Mouse (Mus musculus) cerebellum, postnatal 10 days (tissue): ENCODE measurements around the gene Anxa5.

ENCODE experiments used
- DNase-seq, 2 experiments: peaks; one replicate each; pipeline ENCODE4 v3.0.0; 2021; ENCODE audit warnings: mixed read lengths in 2 of 2

Gene Anxa5

DNA sequence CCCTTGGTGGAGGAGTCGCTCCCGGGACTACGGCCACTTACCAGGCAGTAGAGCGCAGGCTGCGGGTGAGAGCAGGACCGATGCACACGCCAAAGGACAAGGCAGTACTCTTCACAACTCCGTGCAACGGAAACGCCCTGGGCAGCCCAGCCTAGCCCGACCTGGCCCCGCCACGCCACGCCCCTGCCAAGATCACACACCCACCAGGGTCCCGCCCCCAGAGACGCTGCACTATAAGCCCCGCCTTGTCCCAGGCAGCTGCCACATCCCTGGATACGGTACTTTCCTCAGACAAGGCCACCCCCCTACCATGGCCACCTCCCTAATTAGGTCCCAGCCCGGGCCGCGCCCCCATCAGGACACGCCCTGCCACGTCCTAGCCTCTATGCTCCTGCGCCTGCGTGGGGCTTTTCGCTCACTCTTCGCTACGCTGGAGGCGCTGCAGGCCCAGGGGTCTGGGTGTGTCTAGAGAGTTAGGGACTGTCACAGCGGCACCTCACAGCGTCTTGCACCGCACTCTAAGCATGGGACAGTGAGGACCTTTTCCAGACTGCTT, at the start of gene Anxa5, which contains the start of gene 1810062G17Rik:
TSS of gene Anxa5 (minus strand) at position 363 of the 556 bp plus-strand sequence.
TSS of gene 1810062G17Rik (plus strand) at position 406 of the 556 bp plus-strand sequence.
- peak; percentile 85 to 91 for DNase-seq

DNA sequence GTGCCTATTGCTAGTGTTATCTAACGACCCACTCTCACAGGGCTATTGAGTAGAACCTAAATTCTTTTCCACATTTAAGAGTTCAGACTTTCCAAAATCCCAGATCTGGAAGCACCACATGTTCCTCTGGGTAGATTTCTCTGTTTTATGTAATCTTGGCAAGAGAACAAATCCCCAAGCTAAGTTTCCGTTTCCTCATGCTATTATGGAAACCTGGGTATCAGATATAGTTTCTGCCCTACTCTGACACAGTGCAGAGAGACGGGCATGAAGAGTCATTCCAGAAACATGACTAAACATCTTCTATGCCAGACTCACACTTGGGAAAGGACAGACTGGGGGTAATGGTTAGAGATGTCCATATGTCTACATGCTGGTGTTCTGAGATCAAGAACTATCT, 48.8 kb upstream of the Anxa5 start:
- no peak for DNase-seq

DNA sequence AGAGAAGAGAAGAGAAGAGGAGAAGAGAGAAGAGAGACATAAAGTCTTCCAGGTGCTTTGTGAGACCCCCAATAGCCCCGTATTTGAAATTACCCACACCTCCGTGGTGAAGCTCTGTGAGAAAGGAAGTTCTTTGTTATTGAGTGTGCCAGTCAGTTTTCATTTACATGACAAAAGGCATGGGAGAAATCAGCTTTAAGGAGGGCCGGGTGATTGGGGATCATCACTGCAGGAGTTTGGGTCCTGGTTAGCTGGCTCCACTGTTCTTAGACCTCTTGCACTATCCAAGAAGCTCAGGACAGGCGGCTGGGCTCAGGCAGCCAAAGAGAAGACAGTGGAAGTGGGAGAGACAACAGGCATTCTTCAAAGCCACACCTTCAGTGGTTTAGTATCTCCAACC, 46.4 kb upstream of the Anxa5 start:
- no peak for DNase-seq

DNA sequence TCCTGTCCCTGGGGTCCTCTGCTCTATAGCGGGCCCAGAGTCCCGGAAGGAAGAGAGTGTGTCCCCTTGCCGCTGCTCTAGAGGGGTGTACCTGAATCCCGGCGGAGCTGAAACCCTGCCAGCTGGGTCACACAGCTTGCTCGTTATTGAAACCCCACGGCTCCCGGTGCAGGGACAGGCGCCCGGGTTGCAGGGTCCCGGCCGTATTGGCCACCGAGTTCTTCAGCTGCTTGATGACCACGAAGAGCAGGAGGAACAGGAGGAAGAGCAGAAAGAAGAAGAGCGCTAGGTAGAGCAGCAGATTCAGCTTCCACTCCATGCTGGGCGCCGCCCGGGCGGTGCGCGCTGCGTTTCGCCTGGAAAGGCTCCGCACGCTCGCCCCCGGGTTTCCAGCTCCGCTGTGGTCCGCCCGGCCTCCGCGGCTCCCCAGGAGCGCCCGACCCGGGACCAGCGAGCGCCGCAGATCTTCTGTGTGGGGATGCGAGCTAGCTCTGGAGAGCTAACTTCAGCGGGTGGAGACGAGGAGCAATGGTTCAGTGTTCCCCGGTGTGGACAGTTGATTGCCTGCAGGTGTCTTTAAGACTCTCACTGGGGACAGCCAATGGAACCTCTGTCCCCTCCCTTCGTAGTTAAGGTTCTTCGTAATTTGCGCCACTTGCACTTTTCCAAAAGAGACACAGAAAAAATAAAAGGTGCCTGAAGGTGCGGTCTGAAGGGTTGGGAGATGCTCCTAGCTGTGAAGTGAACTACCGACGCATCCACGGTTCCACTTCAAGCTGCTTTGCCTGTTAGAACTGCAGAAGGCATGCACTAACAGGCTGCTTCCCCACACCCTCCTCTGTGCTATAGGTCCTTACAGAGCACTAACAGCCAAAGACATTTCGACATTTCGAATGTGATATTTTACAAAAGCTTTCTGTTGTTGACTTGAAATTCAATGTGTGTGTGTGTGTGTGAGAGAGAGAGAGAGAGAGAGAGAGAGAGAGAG, 45.7 kb upstream of the Anxa5 start, which contains the start of gene Gm11549:
TSS of gene Gm11549 (minus strand) at position 741 of the 988 bp plus-strand sequence.
- peak; percentile 27 to 31 for DNase-seq

DNA sequence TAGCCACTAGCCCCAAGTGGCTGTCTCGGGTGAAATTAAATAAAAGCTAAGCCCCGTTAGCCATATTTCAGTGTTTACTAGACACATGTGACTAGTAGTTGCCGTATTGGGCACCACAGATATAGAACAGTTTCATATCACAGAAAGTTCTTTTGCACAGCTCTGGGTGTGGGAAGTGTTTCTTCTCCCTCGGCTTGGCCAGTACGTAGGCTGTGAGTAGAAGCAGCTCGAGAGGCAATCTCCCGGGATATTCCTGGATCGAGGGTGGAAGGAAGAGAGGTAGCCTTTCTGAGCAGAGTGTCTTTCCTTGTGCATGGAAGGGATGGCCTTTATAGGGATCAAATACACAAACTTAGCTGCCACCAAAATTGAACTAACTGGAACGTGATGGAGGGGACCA, 40.5 kb upstream of the Anxa5 start:
- no peak for DNase-seq

DNA sequence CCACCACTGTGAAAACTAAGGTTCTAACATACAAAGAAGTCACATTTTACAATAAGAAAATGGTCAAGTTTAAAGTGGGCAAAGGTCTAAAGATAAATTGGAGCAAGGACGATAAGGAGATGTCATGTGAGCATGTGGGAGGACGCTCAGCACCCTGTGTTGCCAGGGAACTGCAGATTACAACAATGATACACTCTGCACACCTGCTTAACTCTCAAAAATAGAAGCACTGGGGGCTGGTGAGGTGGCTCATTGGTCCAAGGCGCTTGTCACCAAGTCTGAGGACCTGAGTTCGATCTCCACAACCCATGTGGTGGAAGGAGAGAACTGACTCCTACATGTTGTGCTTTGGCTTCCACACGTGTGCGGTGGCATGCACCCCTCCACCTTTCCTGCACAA, 35.8 kb upstream of the Anxa5 start:
- no peak for DNase-seq

DNA sequence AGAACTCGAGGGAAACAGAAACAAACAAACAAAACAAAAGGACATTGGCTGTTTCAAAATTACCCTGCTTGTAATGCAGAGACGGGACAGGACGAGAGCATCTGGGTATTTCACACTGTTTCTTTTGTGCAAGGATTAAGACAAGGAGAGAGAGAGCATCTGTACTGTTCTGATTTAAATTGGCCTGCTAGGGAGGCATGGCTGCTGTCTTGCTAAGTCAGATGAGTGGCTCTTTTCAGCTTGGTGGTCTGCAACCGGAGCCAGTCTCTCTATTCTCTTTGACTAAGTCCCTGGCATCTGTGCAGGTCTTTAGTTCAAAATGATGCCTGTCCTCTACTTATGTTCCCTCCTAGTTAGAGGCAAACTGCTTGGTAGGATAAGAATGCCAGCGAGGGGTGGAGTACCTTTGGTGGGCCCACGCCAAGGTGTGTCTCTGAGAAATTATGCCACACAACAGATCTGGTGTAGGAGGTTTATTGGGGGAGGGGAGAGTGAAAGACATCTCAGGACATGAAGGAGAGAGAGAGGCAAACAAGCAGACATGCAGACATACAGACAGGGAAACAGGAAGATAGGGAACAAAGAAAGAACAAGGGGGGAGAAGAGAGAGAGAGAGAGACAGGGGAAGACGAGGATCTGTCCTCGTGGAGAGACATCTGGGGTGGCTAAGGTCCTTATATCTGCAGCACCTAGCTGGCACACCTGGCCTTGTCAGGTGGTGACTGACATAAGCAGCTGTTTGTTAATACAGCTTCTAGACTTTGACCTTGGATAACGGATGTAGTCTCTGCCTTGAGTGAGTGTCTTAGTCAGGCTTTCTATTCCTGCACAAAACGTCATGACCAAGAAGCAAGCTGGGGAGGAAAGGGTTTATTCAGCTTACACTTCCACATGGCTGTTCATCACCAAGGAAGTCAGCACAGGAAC, 30.4 kb upstream of the Anxa5 start:
- DNase-seq: no peak

DNA sequence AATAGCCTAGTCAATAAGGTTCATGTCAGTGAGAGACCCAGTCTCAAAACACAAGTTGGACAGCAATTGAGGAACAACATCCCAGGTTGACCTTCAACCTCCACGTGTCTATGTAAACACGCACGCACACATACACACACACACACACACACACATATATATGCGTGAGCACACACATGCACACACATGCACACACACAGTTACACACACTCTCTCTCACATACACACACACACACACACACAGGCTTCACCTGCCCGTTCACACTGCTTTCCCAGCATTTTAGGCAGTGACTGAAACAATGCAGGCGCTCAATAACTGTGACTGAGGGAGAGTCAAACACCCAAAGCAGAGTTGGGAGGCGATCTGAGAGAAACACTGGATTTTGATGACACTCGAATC, 29.6 kb upstream of the Anxa5 start:
- no peak for DNase-seq

DNA sequence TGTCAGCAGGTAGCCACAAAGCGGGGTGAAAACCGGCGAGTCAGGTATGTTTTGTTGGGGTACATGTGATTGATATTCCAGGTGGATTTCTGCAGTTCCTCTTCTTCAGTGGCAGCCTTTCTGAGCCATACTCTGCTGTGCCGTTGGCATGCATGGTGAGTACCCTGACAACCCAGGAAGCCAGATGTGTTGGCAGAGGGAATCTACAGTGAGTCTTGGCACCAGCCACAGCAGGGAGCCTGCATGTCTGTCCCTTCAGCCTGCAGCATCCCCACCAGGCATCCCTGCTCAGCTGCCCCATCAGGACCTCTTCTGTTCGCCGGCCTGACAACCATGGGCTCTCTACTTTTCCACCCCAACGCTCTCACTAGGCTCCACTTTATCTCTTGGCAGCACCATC, 25.9 kb upstream of the Anxa5 start:
- no peak for DNase-seq

DNA sequence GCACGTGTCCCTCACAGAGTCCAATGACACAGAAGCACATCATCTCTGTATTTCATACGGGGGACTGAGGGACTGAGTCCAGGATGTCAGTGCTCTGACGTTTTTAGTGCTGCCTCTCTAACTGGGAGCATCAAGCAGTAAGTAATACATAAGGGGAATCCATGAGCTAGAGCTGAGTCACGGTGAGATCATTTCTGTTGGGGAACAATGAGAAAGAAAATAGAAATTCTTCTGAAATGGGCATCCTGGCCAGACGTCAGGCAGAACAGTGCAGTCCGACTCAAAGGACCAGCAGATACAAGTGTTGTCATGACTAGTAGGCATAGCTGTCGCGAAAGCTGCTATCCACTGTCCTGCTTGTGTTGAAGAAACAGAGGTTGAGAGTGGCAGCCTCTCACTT, 25.3 kb upstream of the Anxa5 start:
- DNase-seq: no peak

DNA sequence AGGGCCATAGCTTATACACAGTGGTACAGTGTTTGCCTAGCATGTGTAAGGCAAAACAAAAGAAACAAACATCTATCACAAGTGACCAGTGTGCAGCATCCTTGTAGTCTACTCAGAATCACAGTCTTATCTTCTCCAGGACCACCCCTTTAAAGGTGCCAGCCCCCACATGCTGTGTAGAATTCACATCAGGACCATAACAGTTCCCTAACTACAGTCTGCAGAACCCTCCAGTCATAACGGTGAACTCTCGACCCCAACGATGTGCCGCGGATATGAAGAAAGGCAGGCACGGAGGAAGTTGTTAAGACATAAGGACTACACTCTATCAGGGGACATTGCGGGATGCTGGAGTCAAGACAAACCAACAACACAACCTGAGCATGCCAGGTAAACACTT, 23.7 kb upstream of the Anxa5 start:
- DNase-seq: no peak

DNA sequence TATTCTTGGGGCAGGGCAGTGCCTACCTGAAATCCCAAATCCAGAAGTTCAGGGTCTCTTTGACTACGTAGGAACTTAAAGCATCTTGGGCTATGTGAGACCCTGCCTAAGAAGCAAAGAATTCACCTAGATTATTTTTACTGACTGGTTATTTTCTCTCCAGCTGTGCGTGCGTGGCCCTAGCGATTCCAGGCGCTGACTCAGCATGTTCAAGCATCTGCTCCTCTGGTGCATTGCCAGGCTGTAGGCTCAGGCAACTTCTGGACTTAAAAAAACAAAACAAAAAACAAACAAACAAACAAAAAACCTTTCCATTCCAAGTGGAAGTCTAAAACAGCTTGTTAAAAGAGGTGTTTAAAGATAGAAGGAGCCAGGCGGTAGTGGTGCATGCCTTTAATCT, 22.5 kb upstream of the Anxa5 start:
- no peak for DNase-seq

DNA sequence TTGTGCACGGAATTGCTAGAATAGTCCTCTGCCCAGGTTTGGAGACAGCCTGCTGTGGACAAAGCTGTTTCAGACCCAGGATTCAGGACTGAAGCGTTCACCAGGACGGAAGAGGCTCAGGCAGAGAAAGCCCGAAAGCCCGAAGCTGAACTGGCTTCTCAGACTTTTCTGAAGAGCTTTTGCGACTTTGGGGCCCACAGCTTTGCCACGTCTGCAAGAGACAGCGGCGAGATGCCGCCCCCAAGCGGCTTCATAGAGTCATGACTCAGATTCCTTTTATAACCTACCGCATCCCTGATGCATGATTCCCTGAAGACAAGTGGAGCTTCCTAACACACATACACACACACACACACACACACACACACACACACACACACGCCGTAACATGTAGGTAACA, 21.1 kb upstream of the Anxa5 start:
- DNase-seq: peak; percentile 77

DNA sequence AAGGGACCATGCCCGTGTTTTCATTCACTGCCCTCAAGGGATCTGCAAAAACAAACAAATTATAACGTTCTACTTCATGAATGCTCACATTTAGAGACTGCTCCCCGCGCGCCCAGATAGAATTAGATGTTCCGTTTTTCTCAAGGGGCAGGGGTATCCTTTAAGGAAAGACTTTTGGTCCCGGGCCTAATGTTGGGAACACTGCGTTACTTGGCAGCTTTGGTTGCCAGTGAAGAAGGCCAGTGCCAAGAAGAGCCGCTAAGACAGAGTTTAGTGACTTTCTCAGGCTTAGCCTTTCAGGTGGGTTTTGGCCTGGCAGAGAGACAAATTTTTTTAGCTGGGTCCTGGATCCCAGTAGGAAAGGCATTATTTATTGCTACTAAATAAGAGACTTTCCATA, 20.6 kb upstream of the Anxa5 start:
- no peak for DNase-seq

DNA sequence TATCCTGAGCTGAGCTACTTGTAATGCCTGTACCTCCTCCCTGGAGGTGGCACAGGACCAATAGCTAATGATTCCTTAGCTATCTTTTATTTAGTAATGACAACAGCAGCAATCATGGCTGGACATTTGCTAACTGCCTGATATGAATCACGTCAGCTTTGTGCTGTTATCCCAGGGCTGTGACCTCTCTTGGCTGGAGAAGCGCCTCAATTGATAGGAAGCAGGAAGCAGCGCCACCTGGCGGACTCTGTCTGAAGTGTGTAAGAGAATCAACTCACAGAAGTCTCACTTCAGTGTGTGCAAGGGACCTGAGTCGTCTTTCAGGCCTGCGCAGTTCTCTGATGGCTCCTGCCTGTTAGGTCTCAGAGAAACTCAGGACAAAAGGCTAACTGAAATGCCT, 19.7 kb upstream of the Anxa5 start:
- DNase-seq: peak; percentile 93 to 96

DNA sequence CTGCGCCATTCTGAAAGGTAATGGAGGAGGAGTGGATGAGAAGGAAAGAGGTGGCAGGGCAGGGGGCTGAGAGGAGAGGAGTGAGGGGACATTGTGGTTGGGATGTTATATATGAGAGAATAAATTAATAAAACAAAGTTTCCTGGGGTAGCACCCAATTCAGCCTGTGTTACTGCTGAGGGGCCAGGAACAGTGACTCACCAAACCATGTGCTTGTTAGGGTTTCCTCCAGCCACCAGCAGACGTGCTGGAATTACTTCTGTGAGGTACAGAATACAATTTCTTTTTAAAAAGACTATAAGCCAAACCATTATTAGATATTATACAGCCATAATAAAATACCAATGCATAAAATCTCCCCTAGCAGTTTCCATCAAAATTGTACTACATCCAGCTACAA, 18.9 kb upstream of the Anxa5 start:
- no peak for DNase-seq

DNA sequence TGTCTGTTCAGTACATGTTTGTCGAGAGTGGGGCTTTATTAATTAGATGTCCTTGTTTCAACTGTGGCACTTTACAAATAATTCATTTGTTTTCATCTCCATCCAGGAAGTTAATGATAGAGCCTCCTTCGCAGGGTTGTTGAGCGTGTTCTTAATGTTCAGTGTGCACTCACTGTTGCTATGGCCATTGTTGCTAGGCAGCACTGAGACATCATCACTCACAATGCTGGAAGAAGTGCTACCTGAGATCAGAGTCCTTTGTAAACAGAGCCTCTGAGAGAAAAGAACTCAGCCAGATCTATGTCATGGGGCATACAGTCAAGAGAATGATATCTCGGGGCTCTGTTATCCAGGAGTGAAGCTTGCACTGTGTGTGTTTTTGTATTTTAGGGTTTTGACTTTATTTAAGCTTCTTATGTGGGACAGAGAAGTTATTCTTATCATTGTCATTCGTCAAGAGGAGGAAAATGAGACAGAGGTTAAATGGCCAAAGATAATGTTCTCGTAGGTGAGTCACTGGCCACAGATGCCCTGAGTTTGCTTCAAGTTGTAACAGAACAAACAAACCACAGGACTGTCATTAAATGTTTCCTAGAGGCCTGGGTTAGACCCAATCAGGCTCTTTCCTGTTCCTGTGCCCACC, 18.1 kb upstream of the Anxa5 start:
- no peak for DNase-seq

DNA sequence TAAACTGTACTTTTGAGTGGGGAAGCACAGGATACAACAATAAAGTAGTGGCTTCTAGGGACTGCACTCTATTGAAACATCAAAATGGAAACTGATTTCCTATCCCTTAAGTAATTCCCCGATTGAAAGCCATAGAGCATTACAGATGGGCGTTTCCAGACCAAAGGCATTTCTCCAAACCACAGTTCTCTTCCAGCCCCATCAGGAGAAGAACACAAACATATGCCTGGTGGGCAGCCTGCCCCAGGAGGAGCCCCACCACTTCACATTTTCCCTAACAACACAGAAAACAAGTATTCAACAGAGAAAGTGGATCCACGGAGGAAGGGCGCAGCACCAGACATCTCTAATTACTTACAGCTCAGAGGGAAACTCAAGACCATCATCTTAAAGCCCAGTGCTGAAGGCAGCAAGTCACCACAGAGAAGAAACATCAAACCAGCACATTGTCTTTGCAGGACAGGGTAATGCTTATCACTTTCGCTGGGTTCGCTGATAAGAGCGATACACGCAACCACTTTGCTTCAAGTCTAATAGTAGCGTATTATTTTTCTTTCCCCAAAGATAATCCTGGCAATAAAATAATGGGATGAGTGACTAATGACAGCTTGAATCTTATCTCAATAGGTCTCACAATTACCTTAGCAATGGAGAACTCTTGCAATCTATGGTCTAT, 17.2 kb upstream of the Anxa5 start:
- DNase-seq: no peak

DNA sequence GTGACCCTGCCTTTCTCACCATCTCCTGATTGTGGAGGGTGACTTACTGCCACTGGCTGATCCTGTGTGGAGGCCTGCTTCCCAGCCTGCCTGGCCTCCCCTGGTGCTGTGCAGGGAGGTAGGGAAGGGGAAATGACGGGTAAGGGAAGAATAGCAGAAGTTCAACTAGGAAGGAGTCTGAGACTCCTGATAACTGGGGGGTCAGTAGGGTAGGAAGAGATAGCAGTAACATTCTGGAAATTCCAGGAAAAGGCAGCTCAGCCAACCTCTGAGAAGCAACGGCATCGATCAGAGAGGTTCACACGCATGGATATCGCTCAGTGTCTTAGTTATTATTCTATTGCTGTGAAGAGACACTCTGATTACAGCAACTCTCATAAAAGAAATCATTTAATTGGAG, 15.8 kb upstream of the Anxa5 start:
- DNase-seq: no peak

DNA sequence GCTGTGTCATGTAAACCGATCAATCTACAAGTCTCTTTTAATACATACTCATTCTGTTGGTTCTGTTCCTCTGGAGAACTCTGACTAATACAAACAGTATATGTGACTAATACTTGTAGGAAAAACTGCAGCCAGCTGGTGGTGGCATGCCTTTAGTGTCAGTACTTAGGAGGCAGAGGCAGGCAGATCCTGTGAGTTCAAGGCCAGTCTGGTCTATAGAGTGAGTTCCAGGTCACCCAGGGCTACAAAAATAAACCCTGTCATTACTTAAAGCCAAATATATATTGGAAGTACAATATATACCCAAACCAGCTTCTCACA, 13.9 kb upstream of the Anxa5 start:
- DNase-seq: no peak

DNA sequence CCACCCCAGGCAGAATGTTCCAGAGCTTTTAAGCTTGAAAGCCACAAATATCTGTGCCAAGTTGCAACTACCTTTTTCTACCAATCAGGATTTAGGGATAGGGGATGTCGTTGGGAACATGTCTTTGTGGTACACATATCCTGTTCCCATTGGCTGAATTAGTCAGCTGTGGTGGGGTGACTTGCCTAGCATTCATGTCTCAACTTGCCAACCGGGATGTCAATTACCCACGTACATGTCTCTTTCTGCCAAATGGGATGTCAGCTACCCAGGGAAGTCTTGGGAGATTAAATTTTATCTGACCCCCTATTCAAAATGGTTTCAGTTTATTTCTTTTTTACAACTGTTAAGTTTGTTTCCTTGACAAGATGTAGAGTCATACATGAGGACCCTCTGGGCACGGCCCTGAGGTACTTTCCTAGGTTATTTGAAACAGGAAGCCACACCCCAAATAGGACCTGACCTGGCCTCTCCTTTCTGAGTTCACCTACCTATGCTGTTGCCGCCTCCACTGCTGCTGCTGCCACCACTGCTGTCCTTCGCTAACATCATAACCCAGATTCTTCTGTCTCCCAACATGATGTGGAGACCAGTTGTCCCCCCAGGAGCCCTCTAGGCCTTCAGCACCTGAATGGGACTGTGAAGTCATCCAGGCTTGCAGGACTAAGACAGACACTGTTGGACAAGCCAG, 13.3 kb upstream of the Anxa5 start:
- no peak for DNase-seq

DNA sequence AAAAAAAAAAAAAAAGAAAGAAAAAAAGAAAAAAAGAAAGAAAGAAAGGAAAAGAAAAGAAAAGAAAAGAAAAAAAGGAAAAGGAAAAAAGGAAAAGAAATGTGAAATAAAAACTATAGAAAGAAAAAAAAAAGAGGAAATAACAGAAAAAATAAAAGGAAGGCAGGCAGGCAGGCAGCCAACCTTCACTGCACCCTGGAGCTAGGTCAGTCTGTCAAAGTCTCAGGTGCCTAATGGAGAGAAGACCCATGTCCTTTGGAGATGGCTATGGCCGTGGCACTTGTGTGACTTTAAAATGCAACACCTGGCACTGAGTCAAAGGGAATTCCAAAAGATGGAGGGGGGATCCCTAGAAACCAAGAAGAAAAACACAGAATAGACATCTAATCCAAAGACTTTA, 12.7 kb upstream of the Anxa5 start:
- DNase-seq: peak; percentile 49 to 61
